Mouse (Mus musculus): Measurements from ENCODE around the gene Wdr62. TPM values are rescaled to one million over a fixed set of nuclear protein-coding genes. Genes with fewer than 3 reads are reported as not detected.

Gene Wdr62
- polyA plus RNA-seq, 1 experiment = 12.8 TPM

GRCm38 (mm10) chr7:30291215-30292131 is 11.3 kb upstream of the Wdr62 start, which contains the start of gene Clip3:
TSS of gene Clip3 (plus strand) at chr7:30291728.
- TF ChIP-seq USF1 (IDR thresholded peaks at IDR 0.05; ENCODE audit: low read depth) (no peak), MYOD1 (IDR thresholded peaks at IDR 0.05; ENCODE audit: control insufficient read depth, insufficient read length, low read depth) (no peak), MAX (IDR thresholded peaks at IDR 0.05) (no peak), CTCF (IDR thresholded peaks at IDR 0.05; ENCODE audit: control insufficient read depth, insufficient read depth, insufficient read length) (no peak), CEBPB (IDR thresholded peaks at IDR 0.05; ENCODE audit: low read depth) (no peak), MYOG (IDR thresholded peaks at IDR 0.05; ENCODE audit: control insufficient read depth, extremely low read depth, insufficient read length) (no peak), FOSL1 (IDR thresholded peaks at IDR 0.05; ENCODE audit: insufficient read depth, low read length, poor library complexity, severe bottlenecking) (no peak)
- Histone ChIP-seq H3K4me3 (ENCODE audit: insufficient read depth, poor library complexity, severe bottlenecking) (peak within 1 kb of the TSS; percentile 26), H3K36me3 (ENCODE audit: control insufficient read depth, insufficient read depth) (no peaks in the 10 kb centered on the region), H3ac (ENCODE audit: control insufficient read depth, insufficient read length, low read depth) (peak within 1 kb of the TSS; percentile 61), H3K27me3 (ENCODE audit: control insufficient read depth, insufficient read depth, insufficient read length) (peaks cover 19% of the 10 kb centered on the region), H3K79me2 (ENCODE audit: control insufficient read depth, insufficient read depth) (no peaks in the 10 kb centered on the region), H3K79me3 (ENCODE audit: low read depth) (no peaks in the 10 kb centered on the region)

GRCm38 (mm10) chr7:30289714-30290399 is 9.6 kb upstream of the Wdr62 start:
- Histone ChIP-seq H3ac (ENCODE audit: control insufficient read depth, insufficient read length, low read depth) (no peak overlapping the region), H3K4me3 (ENCODE audit: insufficient read depth, poor library complexity, severe bottlenecking) (no peak overlapping the region), H3K79me2 (ENCODE audit: control insufficient read depth, insufficient read depth) (no peaks in the 10 kb centered on the region), H3K36me3 (ENCODE audit: control insufficient read depth, insufficient read depth) (no peaks in the 10 kb centered on the region), H3K27me3 (ENCODE audit: control insufficient read depth, insufficient read depth, insufficient read length) (peaks cover 19% of the 10 kb centered on the region), H3K79me3 (ENCODE audit: low read depth) (no peaks in the 10 kb centered on the region)
- TF ChIP-seq FOSL1 (IDR thresholded peaks at IDR 0.05; ENCODE audit: insufficient read depth, low read length, poor library complexity, severe bottlenecking) = no peak
- TF ChIP-seq CEBPB (IDR thresholded peaks at IDR 0.05; ENCODE audit: low read depth) = no peak
- no peak for TF ChIP-seq USF1 (IDR thresholded peaks at IDR 0.05; ENCODE audit: low read depth)

GRCm38 (mm10) chr7:30289071-30289713 is 9.0 kb upstream of the Wdr62 start:
- Histone ChIP-seq H3K27me3 (ENCODE audit: control insufficient read depth, insufficient read depth, insufficient read length) (peaks cover 19% of the 10 kb centered on the region), H3K4me3 (ENCODE audit: insufficient read depth, poor library complexity, severe bottlenecking) (no peak overlapping the region), H3K79me2 (ENCODE audit: control insufficient read depth, insufficient read depth) (no peaks in the 10 kb centered on the region), H3K36me3 (ENCODE audit: control insufficient read depth, insufficient read depth) (no peaks in the 10 kb centered on the region), H3K79me3 (ENCODE audit: low read depth) (no peaks in the 10 kb centered on the region), H3ac (ENCODE audit: control insufficient read depth, insufficient read length, low read depth) (no peak overlapping the region)
- no peak for TF ChIP-seq MYOD1 (IDR thresholded peaks at IDR 0.05; ENCODE audit: control insufficient read depth, insufficient read length, low read depth)
- TF ChIP-seq FOSL1 (IDR thresholded peaks at IDR 0.05; ENCODE audit: insufficient read depth, low read length, poor library complexity, severe bottlenecking) = no peak
- no peak for TF ChIP-seq MAX (IDR thresholded peaks at IDR 0.05)
- TF ChIP-seq CEBPB (IDR thresholded peaks at IDR 0.05; ENCODE audit: low read depth) = no peak
- no peak for TF ChIP-seq MYOG (IDR thresholded peaks at IDR 0.05; ENCODE audit: control insufficient read depth, extremely low read depth, insufficient read length)
- TF ChIP-seq USF1 (IDR thresholded peaks at IDR 0.05; ENCODE audit: low read depth) = no peak
- no peak for TF ChIP-seq CTCF (IDR thresholded peaks at IDR 0.05; ENCODE audit: control insufficient read depth, insufficient read depth, insufficient read length)

GRCm38 (mm10) chr7:30288046-30288445 is 7.8 kb upstream of the Wdr62 start:
- no peak overlapping the region for H3ac ChIP-seq (ENCODE audit: control insufficient read depth, insufficient read length, low read depth)
- TF ChIP-seq MYOG (IDR thresholded peaks at IDR 0.05; ENCODE audit: control insufficient read depth, extremely low read depth, insufficient read length) = no peak
- TF ChIP-seq CEBPB (IDR thresholded peaks at IDR 0.05; ENCODE audit: low read depth) = no peak
- no peak for TF ChIP-seq MAX (IDR thresholded peaks at IDR 0.05)
- TF ChIP-seq MYOD1 (IDR thresholded peaks at IDR 0.05; ENCODE audit: control insufficient read depth, insufficient read length, low read depth) = no peak
- no peak for TF ChIP-seq USF1 (IDR thresholded peaks at IDR 0.05; ENCODE audit: low read depth)
- no peak for TF ChIP-seq FOSL1 (IDR thresholded peaks at IDR 0.05; ENCODE audit: insufficient read depth, low read length, poor library complexity, severe bottlenecking)
- no peak for TF ChIP-seq CTCF (IDR thresholded peaks at IDR 0.05; ENCODE audit: control insufficient read depth, insufficient read depth, insufficient read length)
- H3K4me3 ChIP-seq (ENCODE audit: insufficient read depth, poor library complexity, severe bottlenecking) = no peak overlapping the region
- no peaks in the 10 kb centered on the region for H3K36me3 ChIP-seq (ENCODE audit: control insufficient read depth, insufficient read depth)
- H3K79me3 ChIP-seq (ENCODE audit: low read depth) = no peaks in the 10 kb centered on the region
- no peaks in the 10 kb centered on the region for H3K79me2 ChIP-seq (ENCODE audit: control insufficient read depth, insufficient read depth)
- peaks cover 19% of the 10 kb centered on the region for H3K27me3 ChIP-seq (ENCODE audit: control insufficient read depth, insufficient read depth, insufficient read length)

GRCm38 (mm10) chr7:30286701-30287410 is 6.6 kb upstream of the Wdr62 start:
- H3ac ChIP-seq (ENCODE audit: control insufficient read depth, insufficient read length, low read depth) = no peak overlapping the region
- no peaks in the 10 kb centered on the region for H3K79me3 ChIP-seq (ENCODE audit: low read depth)
- H3K79me2 ChIP-seq (ENCODE audit: control insufficient read depth, insufficient read depth) = no peaks in the 10 kb centered on the region
- no peaks in the 10 kb centered on the region for H3K36me3 ChIP-seq (ENCODE audit: control insufficient read depth, insufficient read depth)
- peaks cover 19% of the 10 kb centered on the region for H3K27me3 ChIP-seq (ENCODE audit: control insufficient read depth, insufficient read depth, insufficient read length)
- H3K4me3 ChIP-seq (ENCODE audit: insufficient read depth, poor library complexity, severe bottlenecking) = no peak overlapping the region
- TF ChIP-seq MYOD1 (IDR thresholded peaks at IDR 0.05; ENCODE audit: control insufficient read depth, insufficient read length, low read depth) (no peak), CTCF (IDR thresholded peaks at IDR 0.05; ENCODE audit: control insufficient read depth, insufficient read depth, insufficient read length) (no peak), MYOG (IDR thresholded peaks at IDR 0.05; ENCODE audit: control insufficient read depth, extremely low read depth, insufficient read length) (no peak), CEBPB (IDR thresholded peaks at IDR 0.05; ENCODE audit: low read depth) (no peak), FOSL1 (IDR thresholded peaks at IDR 0.05; ENCODE audit: insufficient read depth, low read length, poor library complexity, severe bottlenecking) (no peak), USF1 (IDR thresholded peaks at IDR 0.05; ENCODE audit: low read depth) (no peak), MAX (IDR thresholded peaks at IDR 0.05) (no peak)

Measured in C2C12 (cell line).